Mouse (Mus musculus): ENCODE results near the gene Ssx2ip. TPM values are rescaled to one million over a fixed set of nuclear protein-coding genes. Genes with fewer than 3 reads are reported as not detected.
A peak's percentile ranks its signal among the peaks of the same experiment; 100 is the strongest.

Ssx2ip gene
- polyA plus RNA-seq, 1 experiment from 2014 or later, result 30.8 TPM

- no peaks in the 10 kb centered on the region for H3K27me3 ChIP-seq
- DNase-seq (ENCODE audit: low read depth, low spot score) (no peak), ATAC-seq (peak; percentile 57)
- CTCF ChIA-PET, result interaction anchor here (1.2 to 1.3 kb wide), 2 partner anchors 9 to 15 kb away, joined by 3 read pairs; no protein-coding TSS in a partner anchor
- in situ Hi-C loops (cut with MboI; ENCODE audit: low pct_unique_long_range_greater_than_20kb), result no loop called here
- POLR2A ChIA-PET, result no interaction called here
- no peak for TF ChIP-seq CTCF (IDR thresholded peaks at IDR 0.05)
Measured at GRCm38 (mm10) chr3:146447598-146447997, 43.2 kb downstream of the Ssx2ip start.

GRCm38 (mm10) chr3:146448372-146448771 is 43.9 kb downstream of the Ssx2ip start:
- CTCF ChIA-PET, result interaction anchor here (1.7 kb wide), 1 partner anchor 18 kb away, joined by 3 read pairs; no protein-coding TSS in a partner anchor
- DNase-seq (ENCODE audit: low read depth, low spot score) (no peak), ATAC-seq (no peak)

GRCm38 (mm10) chr3:146448969-146449368 is 44.5 kb downstream of the Ssx2ip start:
- no peak for ATAC-seq
- ChIA-PET POLR2A (interaction anchor here (0.6 kb wide), 1 partner anchor 10 kb away, joined by 4 read pairs; no protein-coding TSS in a partner anchor), CTCF (interaction anchor here (0.7 to 1.7 kb wide), 3 partner anchors 14 to 25 kb away, joined by 3 read pairs; no protein-coding TSS in a partner anchor)
- in situ Hi-C loops (cut with MboI; ENCODE audit: low pct_unique_long_range_greater_than_20kb), result no loop called here
- no peaks in the 10 kb centered on the region for H3K27me3 ChIP-seq
- no peak for TF ChIP-seq CTCF (IDR thresholded peaks at IDR 0.05)
- no peak for DNase-seq (ENCODE audit: low read depth, low spot score)

More at GRCm38 (mm10) chr3:146448372-146448771, 43.9 kb downstream of the Ssx2ip start:
- in situ Hi-C loops (cut with MboI; ENCODE audit: low pct_unique_long_range_greater_than_20kb), result no loop called here
- no peaks in the 10 kb centered on the region for H3K27me3 ChIP-seq
- POLR2A ChIA-PET, result interaction anchor here (0.6 kb wide), 1 partner anchor 10 kb away, joined by 4 read pairs; no protein-coding TSS in a partner anchor
- no peak for TF ChIP-seq CTCF (IDR thresholded peaks at IDR 0.05)

GRCm38 (mm10) chr3:146449745-146450250 is 45.4 kb downstream of the Ssx2ip start, which contains the start of gene Ctbs:
Gene Ctbs, plus strand, starts transcription at chr3:146449795.
- ChIA-PET POLR2A (no interaction called here), CTCF (interaction anchor here (0.7 to 1.7 kb wide), 3 partner anchors 13 to 25 kb away, joined by 3 read pairs; no protein-coding TSS in a partner anchor)
- ATAC-seq, result no peak
- TF ChIP-seq CTCF (IDR thresholded peaks at IDR 0.05), result no peak
- no peaks in the 10 kb centered on the region for H3K27me3 ChIP-seq
- in situ Hi-C loops (cut with MboI; ENCODE audit: low pct_unique_long_range_greater_than_20kb), result no loop called here
- no peak for DNase-seq (ENCODE audit: low read depth, low spot score)

GRCm38 (mm10) chr3:146450371-146450841 is 46.0 kb downstream of the Ssx2ip start:
- TF ChIP-seq CTCF (IDR thresholded peaks at IDR 0.05), result no peak
- peak; percentile 44 for DNase-seq (ENCODE audit: low read depth, low spot score)
- in situ Hi-C loops (cut with MboI; ENCODE audit: low pct_unique_long_range_greater_than_20kb), result no loop called here
- CTCF ChIA-PET, result interaction anchor here (1.1 to 4.0 kb wide), 2 partner anchors 24 to 333 kb away, joined by 3 to 24 read pairs; no protein-coding TSS in a partner anchor
- POLR2A ChIA-PET, result no interaction called here
- H3K27me3 ChIP-seq, result no peaks in the 10 kb centered on the region
- peak; percentile 97 for ATAC-seq

GRCm38 (mm10) chr3:146451375-146451774 is 46.9 kb downstream of the Ssx2ip start:
- DNase-seq (ENCODE audit: low read depth, low spot score) (no peak), ATAC-seq (no peak)
- H3K27me3 ChIP-seq, result no peaks in the 10 kb centered on the region
- no peak for TF ChIP-seq CTCF (IDR thresholded peaks at IDR 0.05)
- CTCF ChIA-PET, result interaction anchor here (1.1 to 4.0 kb wide), 3 partner anchors 11 to 332 kb away, joined by 3 to 24 read pairs (median 10); no protein-coding TSS in a partner anchor
- POLR2A ChIA-PET, result interaction anchor here (0.5 to 0.9 kb wide), 2 partner anchors 20 to 625 kb away, joined by 3 to 5 read pairs; no protein-coding TSS in a partner anchor
- in situ Hi-C loops (cut with MboI; ENCODE audit: low pct_unique_long_range_greater_than_20kb), result no loop called here

- DNase-seq (ENCODE audit: low read depth, low spot score) (no peak), ATAC-seq (no peak)
- in situ Hi-C loops (cut with MboI; ENCODE audit: low pct_unique_long_range_greater_than_20kb), result no loop called here
- CTCF ChIA-PET, result interaction anchor here (1.2 to 2.5 kb wide), 7 partner anchors 9 to 32 kb away, joined by 3 to 10 read pairs (median 5); partner anchors contain the start of gene Ctbs
- H3K27me3 ChIP-seq, result no peaks in the 10 kb centered on the region
- POLR2A ChIA-PET, result no interaction called here
- TF ChIP-seq CTCF (IDR thresholded peaks at IDR 0.05), result peak; percentile 61
Measured at GRCm38 (mm10) chr3:146462939-146463338, 58.5 kb downstream of the Ssx2ip start.

- TF ChIP-seq CTCF (IDR thresholded peaks at IDR 0.05), result no peak
- no peak for DNase-seq (ENCODE audit: low read depth, low spot score)
- CTCF ChIA-PET, result interaction anchor here (1.0 to 1.3 kb wide), 3 partner anchors 12 to 79 kb away, joined by 3 to 5 read pairs (median 4); no protein-coding TSS in a partner anchor
- no peaks in the 10 kb centered on the region for H3K27me3 ChIP-seq
- in situ Hi-C loops (cut with MboI; ENCODE audit: low pct_unique_long_range_greater_than_20kb), result no loop called here
- POLR2A ChIA-PET, result interaction anchor here (0.5 to 0.7 kb wide), 2 partner anchors 8 to 80 kb away, joined by 5 to 7 read pairs; no protein-coding TSS in a partner anchor
- no peak for ATAC-seq
Measured at GRCm38 (mm10) chr3:146469226-146469625, 64.8 kb downstream of the Ssx2ip start.

- ChIA-PET POLR2A (no interaction called here), CTCF (interaction anchor here (0.9 to 3.5 kb wide), 4 partner anchors 8 to 21 kb away, joined by 3 to 24 read pairs (median 12); no protein-coding TSS in a partner anchor)
- no peak for TF ChIP-seq CTCF (IDR thresholded peaks at IDR 0.05)
- in situ Hi-C loops (cut with MboI; ENCODE audit: low pct_unique_long_range_greater_than_20kb), result no loop called here
- no peak for DNase-seq (ENCODE audit: low read depth, low spot score)
- H3K27me3 ChIP-seq, result no peaks in the 10 kb centered on the region
- ATAC-seq, result no peak
Measured at GRCm38 (mm10) chr3:146472657-146473056, 68.2 kb downstream of the Ssx2ip start.

GRCm38 (mm10) chr3:146473741-146474140 is 69.3 kb downstream of the Ssx2ip start:
- ChIA-PET CTCF (interaction anchor here (1.1 to 3.5 kb wide), 11 partner anchors 9 to 472 kb away, joined by 3 to 24 read pairs (median 5); partner anchors contain the start of gene Ctbs), POLR2A (interaction anchor here (0.7 to 1.2 kb wide), 2 partner anchors 17 to 26 kb away, joined by 3 read pairs; partner anchors contain the start of genes Gng5 and Spata1)
- no peak for TF ChIP-seq CTCF (IDR thresholded peaks at IDR 0.05)
- no peaks in the 10 kb centered on the region for H3K27me3 ChIP-seq
- peak; percentile 69 for ATAC-seq
- in situ Hi-C loops (cut with MboI; ENCODE audit: low pct_unique_long_range_greater_than_20kb), result no loop called here
- DNase-seq (ENCODE audit: low read depth, low spot score), result no peak
